Mouse (Mus musculus) mouse embryonic stem cell (cell line): ENCODE measurements around the gene Olfr1472.
"Not testable (repeated sequence)": the region's sequence is repeated elsewhere in the genome, so short reads cannot be mapped to it uniquely, and the experiment has no call there.

ENCODE experiments used
- in situ Hi-C, 2 experiments: fragments of 300-500 bp; cut with MboI; formaldehyde crosslinking; loops; 1 replicate in 1 of 2; 3 replicates in 1 of 2; pipeline ENCODE4 v1.14.3; 2019 to 2020; ENCODE audit warnings: low sequenced_read_pairs in 2 of 2, low pct_unique_long_range_greater_than_20kb in 1 of 2, mixed read lengths in 1 of 2; ENCODE audit not compliant: unreplicated experiment in 1 of 2

The Olfr1472 gene

GRCm38 (mm10) chr19:13455986-13456385, at the start of gene Olfr1472:
TSS of gene Olfr1472 (minus strand) at chr19:13456086.
- in situ Hi-C loops = no loop called here

DNA sequence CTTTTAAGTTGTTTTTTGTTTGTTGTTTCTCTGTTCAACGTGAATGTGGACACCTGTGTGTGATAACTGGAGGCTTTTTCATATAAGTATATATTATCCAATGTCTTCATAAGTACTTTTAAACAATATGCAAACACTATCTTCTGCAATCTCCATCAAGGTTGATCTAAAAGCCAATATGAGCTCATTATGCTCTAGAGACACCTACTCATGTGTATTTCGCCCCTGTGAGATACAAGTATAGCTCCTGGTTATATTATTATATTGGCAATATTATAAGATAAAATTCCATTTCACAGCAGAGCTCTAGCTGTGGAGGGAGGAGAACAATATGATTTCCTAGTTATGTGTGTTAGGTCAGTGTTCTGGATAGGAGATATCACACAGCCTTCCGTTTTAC, 44.4 kb upstream of the Olfr1472 start, which contains the start of gene Olfr1477:
Gene Olfr1477 (plus strand): TSS at position 301 of the 400 bp plus-strand sequence.
- in situ Hi-C loops = no loop called here

DNA sequence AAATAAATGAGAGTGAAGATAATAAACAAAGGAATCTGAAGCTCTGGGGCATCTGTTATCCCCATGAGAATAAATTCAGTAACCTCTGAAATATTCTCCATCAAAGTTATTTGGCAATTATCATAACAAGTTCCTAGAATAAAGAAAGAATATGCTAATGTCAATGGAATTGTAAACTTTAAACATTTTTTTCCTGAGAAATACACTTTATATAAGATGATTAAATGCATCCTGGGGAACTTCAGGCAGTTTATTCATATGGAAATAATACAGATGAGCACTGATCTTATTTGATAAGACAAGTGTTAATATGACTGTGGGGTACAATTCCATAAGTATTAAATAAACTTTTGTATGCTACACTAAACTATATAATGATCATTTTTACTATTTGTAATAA, 24.2 kb upstream of the Olfr1472 start, which contains the start of gene Olfr1475:
Gene Olfr1475 (minus strand): TSS at position 101 of the 400 bp plus-strand sequence.
- in situ Hi-C loops = no loop called here

DNA sequence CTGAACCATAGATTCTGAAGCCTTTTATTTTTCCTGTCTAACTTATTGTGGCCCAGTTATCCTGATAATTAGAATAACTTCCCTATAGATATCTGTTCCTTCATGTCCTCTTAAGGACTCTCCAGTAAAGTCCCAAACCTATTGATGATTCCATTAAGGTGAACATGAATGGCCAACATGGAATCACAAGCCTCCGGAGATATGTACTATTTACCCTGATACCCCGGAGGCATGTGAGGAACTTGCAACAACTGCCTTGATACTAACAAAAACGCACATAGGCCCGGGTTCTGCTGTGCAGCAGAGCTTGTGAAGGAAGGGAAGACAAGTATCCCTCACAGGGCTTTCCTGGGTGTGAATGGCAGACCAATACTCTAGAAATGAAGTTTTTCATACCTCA, 13.4 kb upstream of the Olfr1472 start, which contains the start of gene Olfr1474:
Gene Olfr1474 (plus strand): TSS at position 301 of the 400 bp plus-strand sequence.
- in situ Hi-C loops = not testable (repeated sequence)

- in situ Hi-C loops = not testable (repeated sequence)
Measured at GRCm38 (mm10) chr19:13443109-13443508, 12.8 kb downstream of the Olfr1472 start, which contains the start of gene Olfr1471. TSS of gene Olfr1471 (plus strand) at chr19:13443409.

DNA sequence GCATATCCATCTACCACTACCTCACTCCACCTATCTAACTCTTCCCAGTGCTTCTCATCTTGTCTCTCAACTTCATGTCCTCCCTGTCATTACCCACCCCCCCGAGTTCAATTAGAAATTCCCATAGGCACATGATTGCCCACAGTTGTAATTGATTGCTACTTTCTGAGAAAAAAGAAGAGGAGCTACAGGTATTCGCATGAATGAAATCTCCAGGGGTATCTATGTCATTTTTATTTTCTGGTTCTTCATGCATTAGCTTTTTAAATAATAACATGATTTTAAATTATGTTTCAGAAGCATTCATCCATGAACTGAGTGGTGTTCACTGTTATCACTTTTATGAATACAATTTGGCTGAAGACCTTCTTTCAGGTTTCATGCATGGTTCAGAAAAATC, 48.3 kb downstream of the Olfr1472 start, which contains the start of gene Olfr1469:
Gene Olfr1469 (plus strand): TSS at position 301 of the 400 bp plus-strand sequence.
- in situ Hi-C loops = no loop called here
